Mouse (Mus musculus) limb, embryonic 14.5 days (tissue): ENCODE measurements around the gene Slc25a19. TPM values are rescaled to one million over a fixed set of nuclear protein-coding genes. Genes with fewer than 3 reads are reported as not detected.

Experiments used
- ATAC-seq: fragments of 200-750 bp; cut with Nextera tagmentation; 2 replicates; pipeline ENCODE4 v1.8.0; 2017; ENCODE audit warnings: low read depth, moderate number of reproducible peaks, moderate TSS enrichment; ENCODE audit not compliant: low FRiP score
- DNase-seq: peaks from one replicate; pipeline ENCODE4 v3.0.0-alpha.2; 2015; ENCODE audit warnings: low spot score
- H3K27ac ChIP-seq: fragments of 300-500 bp; sonication (generic); replicated peaks from 2 replicates; pipeline ENCODE4 v1.5.1; 2014; ENCODE audit warnings: low read depth, mild to moderate bottlenecking, low read length, moderate library complexity, mixed read lengths
- H3K27me3 ChIP-seq: fragments of 300-500 bp; sonication (generic); 2 replicates; pipeline ENCODE4 v1.6.1; 2014; ENCODE audit warnings: low read length, mixed read lengths; ENCODE audit not compliant: control insufficient read depth, insufficient read depth
- H3K36me3 ChIP-seq: fragments of 300-500 bp; sonication (generic); 2 replicates; pipeline ENCODE4 v1.6.1; 2014; ENCODE audit warnings: mild to moderate bottlenecking, low read length, moderate library complexity, mixed read lengths; ENCODE audit not compliant: control insufficient read depth, insufficient read depth
- H3K4me1 ChIP-seq: fragments of 300-500 bp; sonication (generic); 2 replicates; pipeline ENCODE4 v1.6.1; 2014; ENCODE audit warnings: antibody characterized with exemption, low read length, mixed read lengths; ENCODE audit not compliant: control insufficient read depth, insufficient read depth
- H3K4me2 ChIP-seq: fragments of 300-500 bp; sonication (generic); replicated peaks from 2 replicates; pipeline ENCODE4 v1.6.1; 2014; ENCODE audit warnings: low read depth, mild to moderate bottlenecking, low read length, moderate library complexity; ENCODE audit not compliant: severe bottlenecking
- H3K4me3 ChIP-seq: fragments of 300-500 bp; sonication (generic); replicated peaks from 2 replicates; pipeline ENCODE4 v1.5.1; 2014; ENCODE audit warnings: low read length
- H3K9ac ChIP-seq: fragments of 300-500 bp; sonication (generic); 2 replicates; pipeline ENCODE4 v1.6.1; 2014; ENCODE audit warnings: mild to moderate bottlenecking, low read depth, low read length, moderate library complexity; ENCODE audit not compliant: severe bottlenecking
- H3K9me3 ChIP-seq: fragments of 300-500 bp; sonication (generic); 2 replicates; pipeline ENCODE4 v1.6.1; 2016; ENCODE audit warnings: low read length; ENCODE audit not compliant: control insufficient read depth
- POLR2A ChIP-seq: fragments of 200-500 bp; IDR thresholded peaks from 2 replicates; pipeline ENCODE4 v1.8.0; 2012; ENCODE audit warnings: inconsistent platforms, mild to moderate bottlenecking, moderate library complexity, borderline replicate concordance; ENCODE audit not compliant: insufficient read depth, insufficient read length; ENCODE audit errors: extremely low read depth
- WGBS: fragments of 180-500 bp; shearing (Covaris S2); extraction: QIAGEN DNeasy Blood & Tissue Kit; methylation state at CpG from one replicate; pipeline ENCODE4 v1.1.7; 2014; 5-methylcytosine and 5-hydroxymethylcytosine counted together
- polyA plus RNA-seq, 2 experiments: library from polyadenylated mRNA; depleted of rRNA in 1 of 2; stranded (reverse) in 1 of 2; unstranded in 1 of 2; fragments of >200 nt; fragmentation: Nextera tagmentation in 1 of 2; extraction: Ambion mirVana in 1 of 2; gene quantifications; 2 replicates each; pipeline versions ENCODE4 v1.2.1 to v1.2.3; 2012 to 2014

Slc25a19 gene
- polyA plus RNA-seq, 2 experiments = 20.9 to 30.7 TPM

GRCm38 (mm10) chr11:115635041-115635440 is 6.9 kb upstream of the Slc25a19 start:
- Histone ChIP-seq H3K4me2 (no peak overlapping the region), H3K9me3 (no peaks in the 10 kb centered on the region), H3K4me3 (no peak overlapping the region), H3K4me1 (no peaks in the 10 kb centered on the region), H3K27ac (no peak overlapping the region), H3K9ac (no peak overlapping the region), H3K27me3 (no peaks in the 10 kb centered on the region), H3K36me3 (no peaks in the 10 kb centered on the region)
- WGBS = 86% methylated on average over 8 of the region's 8 CpGs
- no peak for DNase-seq
- ATAC-seq = no peak
- TF ChIP-seq POLR2A = no peak

- Histone ChIP-seq H3K9me3 (no peaks in the 10 kb centered on the region), H3K27me3 (no peaks in the 10 kb centered on the region), H3K4me1 (no peaks in the 10 kb centered on the region), H3K9ac (no peak overlapping the region), H3K27ac (no peak overlapping the region), H3K36me3 (no peaks in the 10 kb centered on the region), H3K4me3 (no peak overlapping the region), H3K4me2 (no peak overlapping the region)
- WGBS = 66% methylated on average over 4 of the region's 4 CpGs
- ATAC-seq (no peak), DNase-seq (no peak)
- no peak for TF ChIP-seq POLR2A
Observed at GRCm38 (mm10) chr11:115634109-115634508, 6.0 kb upstream of the Slc25a19 start.

DNA sequence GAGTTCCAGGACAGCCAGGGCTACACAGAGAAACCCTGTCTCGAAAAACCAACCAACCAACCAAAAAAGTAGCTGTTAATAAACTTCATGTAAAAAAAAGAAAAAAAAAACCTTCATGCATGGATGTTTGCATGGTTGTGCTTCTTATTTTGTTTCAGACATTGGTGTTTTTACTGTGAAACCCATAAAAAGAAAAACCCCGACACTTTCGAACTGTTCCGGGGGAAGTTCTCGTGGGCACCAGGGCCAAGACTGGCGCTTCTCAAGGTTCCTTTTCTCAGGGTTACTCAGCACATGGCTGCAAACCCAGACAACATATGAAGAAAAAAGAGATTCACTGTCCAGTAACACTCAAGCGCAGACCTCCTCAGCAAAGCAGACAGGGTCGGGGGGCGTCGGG is 4.8 kb upstream of the Slc25a19 start:
- H3K4me1 ChIP-seq = no peaks in the 10 kb centered on the region
- H3K9me3 ChIP-seq = no peaks in the 10 kb centered on the region
- H3K9ac ChIP-seq = no peak overlapping the region
- no peak for DNase-seq
- H3K27me3 ChIP-seq = no peaks in the 10 kb centered on the region
- no peak for TF ChIP-seq POLR2A
- H3K4me2 ChIP-seq = no peak overlapping the region
- H3K4me3 ChIP-seq = no peak overlapping the region
- 86% methylated on average over 10 of the region's 10 CpGs for WGBS
- H3K36me3 ChIP-seq = no peaks in the 10 kb centered on the region
- H3K27ac ChIP-seq = no peak overlapping the region
- ATAC-seq = no peak

DNA sequence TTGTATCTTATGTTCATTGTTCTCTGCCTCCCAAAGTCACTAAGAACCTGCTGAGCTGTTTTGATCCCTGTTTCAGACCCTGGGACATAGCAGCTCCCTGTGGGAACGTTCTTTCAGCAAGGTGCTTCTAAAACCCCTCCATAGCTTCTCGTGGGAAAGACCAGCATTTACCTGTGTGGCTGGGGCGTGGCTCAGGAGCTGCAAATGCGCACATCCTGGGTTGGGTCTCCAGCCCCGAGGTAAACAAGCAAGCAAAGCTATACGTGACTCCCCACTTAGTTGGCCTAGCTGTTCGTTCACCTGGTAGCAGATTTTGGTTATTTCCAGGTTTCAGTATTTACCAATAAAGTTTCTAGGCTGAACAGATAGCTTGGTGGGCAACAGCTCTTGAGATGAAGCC is 4.2 kb upstream of the Slc25a19 start:
- DNase-seq (no peak), ATAC-seq (no peak)
- H3K9me3 ChIP-seq = no peaks in the 10 kb centered on the region
- H3K36me3 ChIP-seq = no peaks in the 10 kb centered on the region
- H3K4me1 ChIP-seq = no peaks in the 10 kb centered on the region
- H3K27ac ChIP-seq = no peak overlapping the region
- H3K27me3 ChIP-seq = no peaks in the 10 kb centered on the region
- 75% methylated on average over 7 of the region's 7 CpGs for WGBS
- no peak overlapping the region for H3K4me2 ChIP-seq
- H3K4me3 ChIP-seq = no peak overlapping the region
- no peak for TF ChIP-seq POLR2A
- H3K9ac ChIP-seq = no peak overlapping the region

- ATAC-seq (no peak), DNase-seq (no peak)
- H3K9me3 ChIP-seq = no peaks in the 10 kb centered on the region
- H3K4me1 ChIP-seq = no peaks in the 10 kb centered on the region
- no peak overlapping the region for H3K4me3 ChIP-seq
- H3K9ac ChIP-seq = no peak overlapping the region
- H3K4me2 ChIP-seq = no peak overlapping the region
- whole genome bisulfite sequencing = 14% methylated on average over 3 of the region's 3 CpGs
- H3K36me3 ChIP-seq = no peaks in the 10 kb centered on the region
- no peak overlapping the region for H3K27ac ChIP-seq
- TF ChIP-seq POLR2A = no peak
- no peaks in the 10 kb centered on the region for H3K27me3 ChIP-seq
Observed at GRCm38 (mm10) chr11:115631505-115631890, 3.4 kb upstream of the Slc25a19 start.

- no peak overlapping the region for H3K4me3 ChIP-seq
- no peaks in the 10 kb centered on the region for H3K9me3 ChIP-seq
- WGBS = 51% methylated on average over 16 of the region's 16 CpGs
- no peak overlapping the region for H3K4me2 ChIP-seq
- no peak for TF ChIP-seq POLR2A
- DNase-seq (no peak), ATAC-seq (no peak)
- no peak overlapping the region for H3K27ac ChIP-seq
- H3K9ac ChIP-seq = no peak overlapping the region
- no peaks in the 10 kb centered on the region for H3K4me1 ChIP-seq
- H3K27me3 ChIP-seq = no peaks in the 10 kb centered on the region
- no peaks in the 10 kb centered on the region for H3K36me3 ChIP-seq
Observed at GRCm38 (mm10) chr11:115630532-115631504, 2.7 kb upstream of the Slc25a19 start.
